Mouse (Mus musculus) limb, embryonic 13.5 days (tissue): Measurements from ENCODE around the gene Erv3. TPM values are rescaled to one million over a fixed set of nuclear protein-coding genes. Genes with fewer than 3 reads are reported as not detected.

Source experiments
- ATAC-seq: fragments of 200-750 bp; cut with Nextera tagmentation; 2 replicates; pipeline ENCODE4 v1.8.0; 2017; ENCODE audit warnings: low read depth, moderate number of reproducible peaks, moderate TSS enrichment; ENCODE audit not compliant: low FRiP score
- H3K27ac ChIP-seq: fragments of 300-500 bp; sonication (generic); 2 replicates; pipeline ENCODE4 v1.5.1; 2015; ENCODE audit warnings: inconsistent platforms, mild to moderate bottlenecking, moderate library complexity
- H3K27me3 ChIP-seq: fragments of 300-500 bp; sonication (generic); 2 replicates; pipeline ENCODE4 v1.6.1; 2015; ENCODE audit warnings: mild to moderate bottlenecking, inconsistent platforms
- H3K36me3 ChIP-seq: fragments of 300-500 bp; sonication (generic); 2 replicates; pipeline ENCODE4 v1.6.1; 2015; ENCODE audit warnings: inconsistent platforms, mild to moderate bottlenecking, moderate library complexity
- H3K4me1 ChIP-seq: fragments of 300-500 bp; sonication (generic); 2 replicates; pipeline ENCODE4 v1.6.1; 2015; ENCODE audit warnings: inconsistent platforms
- H3K4me2 ChIP-seq: fragments of 300-500 bp; sonication (generic); replicated peaks from 2 replicates; pipeline ENCODE4 v1.6.1; 2015; ENCODE audit warnings: inconsistent platforms, mild to moderate bottlenecking, moderate library complexity
- H3K4me3 ChIP-seq: fragments of 300-500 bp; sonication (generic); 2 replicates; pipeline ENCODE4 v1.5.1; 2015; ENCODE audit warnings: moderate library complexity, mild to moderate bottlenecking, inconsistent platforms
- H3K9ac ChIP-seq: fragments of 300-500 bp; sonication (generic); 2 replicates; pipeline ENCODE4 v1.6.1; 2015; ENCODE audit warnings: mild to moderate bottlenecking, inconsistent platforms
- H3K9me3 ChIP-seq: fragments of 300-500 bp; sonication (generic); 2 replicates; pipeline ENCODE4 v1.6.1; 2016; ENCODE audit warnings: inconsistent platforms
- WGBS: fragments of 180-500 bp; shearing (Covaris S2); methylation state at CpG from one replicate; pipeline ENCODE4 v1.1.7; 2015; 5-methylcytosine and 5-hydroxymethylcytosine counted together
- polyA plus RNA-seq: library from polyadenylated mRNA; unstranded; fragments of >200 nt; fragmentation: Nextera tagmentation; extraction: Ambion mirVana; gene quantifications from 2 replicates; pipeline ENCODE4 v1.2.1, GENCODE M21; 2015

The Erv3 gene
- polyA plus RNA-seq, 1 experiment from 2014 or later, result not detected

DNA sequence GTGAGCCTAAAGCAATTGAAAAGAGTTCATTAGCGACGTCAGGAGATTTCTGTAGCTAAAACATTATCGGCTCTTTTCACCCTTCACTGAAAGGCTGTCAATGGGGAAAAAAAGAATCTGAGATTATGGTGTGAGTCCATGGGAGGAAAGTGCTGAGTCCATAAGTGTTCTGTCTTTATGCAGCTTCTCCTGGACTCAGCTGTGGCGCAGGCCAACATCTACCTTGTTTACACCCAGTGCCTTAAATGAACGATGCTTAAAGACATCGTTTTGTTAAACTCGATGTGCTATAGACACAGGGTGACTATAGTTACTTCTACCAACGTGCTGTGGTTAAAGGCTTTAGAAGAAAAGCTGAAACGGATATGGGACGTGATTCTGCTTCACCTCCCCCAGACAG, 45.2 kb downstream of the Erv3 start:
- Histone ChIP-seq H3K27ac (no peak overlapping the region), H3K4me2 (no peak overlapping the region), H3K9ac (no peak overlapping the region), H3K27me3 (peaks cover 23% of the 10 kb centered on the region), H3K9me3 (no peaks in the 10 kb centered on the region), H3K4me1 (no peaks in the 10 kb centered on the region), H3K4me3 (no peak overlapping the region), H3K36me3 (no peaks in the 10 kb centered on the region)
- 80% methylated on average over 10 of the region's 10 CpGs for WGBS
- no peak for ATAC-seq

DNA sequence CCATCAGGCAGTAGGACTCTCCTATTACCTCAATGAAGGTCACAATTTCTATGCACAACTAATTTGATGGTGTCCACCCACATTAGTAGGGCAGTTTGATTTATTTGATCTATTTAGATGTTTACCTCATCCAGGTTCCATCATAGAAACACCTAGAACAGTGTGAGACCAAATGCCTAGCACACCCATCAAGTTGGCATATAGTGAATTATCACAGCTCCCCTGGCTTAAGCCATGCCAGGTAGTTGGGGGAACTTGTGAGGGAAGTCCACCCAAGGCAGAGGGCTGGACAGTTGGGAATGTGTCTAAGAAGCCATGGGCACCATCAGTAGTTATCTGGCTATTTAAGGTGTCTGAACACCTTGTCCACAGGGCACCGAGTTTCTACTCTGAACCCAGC, 46.1 kb downstream of the Erv3 start:
- Histone ChIP-seq H3K9me3 (no peaks in the 10 kb centered on the region), H3K36me3 (no peaks in the 10 kb centered on the region), H3K9ac (no peak overlapping the region), H3K4me2 (no peak overlapping the region), H3K4me1 (peaks cover 7% of the 10 kb centered on the region), H3K27ac (no peak overlapping the region), H3K27me3 (peaks cover 23% of the 10 kb centered on the region), H3K4me3 (no peak overlapping the region)
- no peak for ATAC-seq
- WGBS, result 67% methylated on average over 1 of the region's 1 CpGs

DNA sequence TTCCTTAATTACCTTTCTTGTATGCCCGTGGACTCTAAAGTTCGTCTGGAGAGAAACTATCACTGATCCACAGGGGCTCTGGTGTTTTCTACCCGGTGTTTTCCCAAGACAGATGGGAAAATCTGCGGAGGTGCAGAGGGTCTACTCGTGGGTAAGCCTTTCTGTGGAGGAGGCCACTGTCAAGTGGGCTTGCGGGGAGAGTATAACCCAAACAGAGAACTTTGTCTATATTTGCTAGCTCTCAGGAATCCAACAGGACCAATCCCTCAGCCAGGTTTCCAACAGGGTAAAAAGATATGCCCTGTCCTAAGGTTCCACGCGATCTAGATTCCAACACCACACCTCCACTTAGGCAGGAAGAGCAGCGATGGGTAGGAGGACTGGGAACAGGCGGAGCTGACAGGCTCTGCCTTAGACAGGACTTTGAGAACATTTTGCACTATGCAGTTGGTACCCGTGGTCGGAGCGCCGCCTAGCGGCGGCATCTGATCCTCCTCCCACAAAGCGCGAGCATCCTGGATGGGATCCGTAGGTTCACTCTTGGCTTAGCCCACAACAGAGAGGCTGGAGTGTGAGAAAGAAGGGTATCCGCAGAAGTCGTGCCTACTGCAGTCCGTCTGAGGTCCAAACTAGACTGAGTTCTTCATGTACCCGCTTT, 46.9 kb downstream of the Erv3 start:
- peaks cover 23% of the 10 kb centered on the region for H3K27me3 ChIP-seq
- no peaks in the 10 kb centered on the region for H3K9me3 ChIP-seq
- H3K9ac ChIP-seq, result no peak overlapping the region
- H3K4me2 ChIP-seq, result no peak overlapping the region
- H3K4me1 ChIP-seq, result peaks cover 9% of the 10 kb centered on the region
- ATAC-seq, result peak; percentile 88
- H3K4me3 ChIP-seq, result no peak overlapping the region
- H3K27ac ChIP-seq, result no peak overlapping the region
- 18% methylated on average over 23 of the region's 23 CpGs for WGBS
- no peaks in the 10 kb centered on the region for H3K36me3 ChIP-seq

DNA sequence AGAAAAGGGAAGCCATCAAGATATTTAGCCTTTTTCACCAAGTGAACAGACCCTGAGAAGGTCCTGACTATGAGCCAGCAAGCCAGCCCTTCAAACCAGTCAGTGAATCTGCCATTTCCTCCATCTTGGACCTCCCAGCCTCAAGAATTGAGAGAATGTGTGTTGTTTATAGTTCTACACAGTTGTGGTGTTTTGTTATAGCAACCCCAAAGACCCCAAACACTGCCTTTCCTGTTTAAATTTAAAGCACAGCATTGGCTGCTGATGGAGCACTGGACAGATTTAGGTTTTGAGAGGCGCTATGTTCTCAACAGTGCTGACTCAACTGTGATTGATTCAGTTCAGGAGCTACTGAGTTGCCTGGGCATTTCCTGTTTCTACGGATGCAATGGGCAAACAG, 47.9 kb downstream of the Erv3 start:
- peaks cover 23% of the 10 kb centered on the region for H3K27me3 ChIP-seq
- no peak overlapping the region for H3K9ac ChIP-seq
- WGBS, result 78% methylated on average over 2 of the region's 2 CpGs
- H3K36me3 ChIP-seq, result no peaks in the 10 kb centered on the region
- H3K4me2 ChIP-seq, result no peak overlapping the region
- no peak overlapping the region for H3K27ac ChIP-seq
- H3K4me1 ChIP-seq, result peaks cover 9% of the 10 kb centered on the region
- no peak for ATAC-seq
- H3K9me3 ChIP-seq, result no peaks in the 10 kb centered on the region
- no peak overlapping the region for H3K4me3 ChIP-seq

DNA sequence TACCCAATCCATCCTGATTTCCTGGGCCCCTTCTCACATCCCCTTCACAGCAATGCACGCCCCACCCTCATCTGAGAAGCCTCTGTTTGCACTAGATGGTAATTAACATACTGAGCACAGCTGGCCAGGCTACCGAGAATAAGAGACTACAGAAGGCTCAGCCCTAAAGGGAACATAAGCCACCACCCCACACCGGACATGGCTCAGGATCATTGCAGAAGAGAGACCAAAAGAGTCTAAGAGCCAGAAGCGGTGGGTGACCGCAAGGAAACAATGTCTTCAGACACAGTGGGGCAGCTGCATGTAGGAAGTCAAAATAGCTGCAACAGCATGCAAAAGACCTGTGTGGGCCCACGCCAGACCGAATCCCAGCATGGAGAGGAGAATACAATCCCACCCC, 50.7 kb downstream of the Erv3 start:
- Histone ChIP-seq H3K4me3 (no peak overlapping the region), H3K36me3 (no peaks in the 10 kb centered on the region), H3K4me2 (peak overlapping the region; percentile 31; the same call in 1 of the 2 replicates), H3K27ac (no peak overlapping the region), H3K4me1 (peaks cover 9% of the 10 kb centered on the region), H3K9ac (no peak overlapping the region), H3K27me3 (peaks cover 13% of the 10 kb centered on the region), H3K9me3 (no peaks in the 10 kb centered on the region)
- no peak for ATAC-seq
- WGBS, result 48% methylated on average over 7 of the region's 7 CpGs

DNA sequence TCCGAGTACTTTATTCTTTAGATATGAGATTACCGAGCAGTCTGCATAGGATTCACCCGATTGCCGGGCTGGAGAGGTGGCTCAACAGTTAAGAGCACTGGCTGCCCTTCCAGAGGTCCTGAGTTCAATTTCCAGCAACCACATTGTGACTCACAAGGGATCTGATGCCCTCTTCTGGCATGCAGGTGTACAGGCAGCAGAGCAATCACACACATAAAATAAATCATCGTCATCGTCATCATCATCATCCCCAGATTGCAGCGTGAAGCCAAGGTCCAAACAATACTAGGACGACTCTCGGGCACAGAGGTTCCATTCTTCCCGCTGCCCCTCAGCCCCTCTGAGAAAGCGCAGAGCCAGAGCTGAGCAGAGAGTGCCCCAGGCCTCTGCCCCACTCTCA, 51.9 kb downstream of the Erv3 start:
- H3K4me3 ChIP-seq, result no peak overlapping the region
- H3K9ac ChIP-seq, result no peak overlapping the region
- H3K27me3 ChIP-seq, result 0 out of 2 replicates have a peak, but pooled peaks cover 3% of the 10 kb centered on the region
- no peak overlapping the region for H3K4me2 ChIP-seq
- ATAC-seq, result no peak
- H3K27ac ChIP-seq, result no peak overlapping the region
- 66% methylated on average over 11 of the region's 11 CpGs for WGBS
- H3K9me3 ChIP-seq, result no peaks in the 10 kb centered on the region
- H3K4me1 ChIP-seq, result peaks cover 9% of the 10 kb centered on the region
- no peaks in the 10 kb centered on the region for H3K36me3 ChIP-seq

DNA sequence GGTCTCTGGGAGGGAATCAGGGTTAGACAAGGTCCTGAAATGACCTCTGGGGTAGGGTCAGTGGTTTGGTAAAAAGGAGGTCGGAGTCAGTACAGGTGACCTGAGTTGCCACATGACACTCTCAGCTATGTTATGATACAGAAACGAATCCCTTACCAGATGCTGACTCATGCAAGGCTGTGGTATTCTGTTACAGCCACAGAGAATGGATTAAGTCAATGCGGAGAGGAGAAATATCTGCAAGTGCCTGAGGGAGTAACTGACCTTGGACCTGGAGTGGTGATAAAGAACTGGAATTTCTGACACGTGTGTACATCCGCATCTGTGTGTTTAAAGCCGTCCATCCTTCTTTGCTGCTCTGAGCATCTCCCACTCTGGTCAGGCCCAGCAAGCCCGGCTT, 52.7 kb downstream of the Erv3 start:
- Histone ChIP-seq H3K36me3 (no peaks in the 10 kb centered on the region), H3K4me2 (no peak overlapping the region), H3K27me3 (no peaks in the 10 kb centered on the region), H3K27ac (no peak overlapping the region), H3K4me3 (no peak overlapping the region), H3K4me1 (peaks cover 9% of the 10 kb centered on the region), H3K9ac (no peak overlapping the region), H3K9me3 (no peaks in the 10 kb centered on the region)
- WGBS, result 66% methylated on average over 7 of the region's 7 CpGs
- ATAC-seq, result no peak

DNA sequence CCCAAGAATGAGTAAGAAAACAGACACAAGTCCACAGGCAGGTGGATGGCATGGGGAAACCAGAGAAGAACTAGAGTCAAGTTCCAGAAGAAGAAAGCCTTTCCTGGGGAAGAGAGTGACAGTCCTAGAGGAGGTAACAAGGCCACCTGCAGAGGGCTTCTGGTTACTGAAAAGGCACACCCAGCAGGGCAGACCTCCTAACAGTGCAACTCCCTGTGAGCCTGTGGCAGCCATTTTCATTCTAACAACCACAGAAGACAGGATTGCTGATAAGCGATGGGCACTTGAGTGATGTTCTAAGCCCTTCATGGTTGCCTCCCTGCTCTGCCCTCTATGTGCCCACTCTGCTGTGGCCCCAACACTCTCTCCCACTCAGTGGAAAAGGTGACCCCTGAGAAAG, 54.2 kb downstream of the Erv3 start:
- no peaks in the 10 kb centered on the region for H3K36me3 ChIP-seq
- H3K27ac ChIP-seq, result no peak overlapping the region
- no peaks in the 10 kb centered on the region for H3K9me3 ChIP-seq
- 72% methylated on average over 1 of the region's 1 CpGs for WGBS
- H3K4me2 ChIP-seq, result no peak overlapping the region
- no peak for ATAC-seq
- peaks cover 9% of the 10 kb centered on the region for H3K4me1 ChIP-seq
- H3K9ac ChIP-seq, result no peak overlapping the region
- no peak overlapping the region for H3K4me3 ChIP-seq
- H3K27me3 ChIP-seq, result no peaks in the 10 kb centered on the region

DNA sequence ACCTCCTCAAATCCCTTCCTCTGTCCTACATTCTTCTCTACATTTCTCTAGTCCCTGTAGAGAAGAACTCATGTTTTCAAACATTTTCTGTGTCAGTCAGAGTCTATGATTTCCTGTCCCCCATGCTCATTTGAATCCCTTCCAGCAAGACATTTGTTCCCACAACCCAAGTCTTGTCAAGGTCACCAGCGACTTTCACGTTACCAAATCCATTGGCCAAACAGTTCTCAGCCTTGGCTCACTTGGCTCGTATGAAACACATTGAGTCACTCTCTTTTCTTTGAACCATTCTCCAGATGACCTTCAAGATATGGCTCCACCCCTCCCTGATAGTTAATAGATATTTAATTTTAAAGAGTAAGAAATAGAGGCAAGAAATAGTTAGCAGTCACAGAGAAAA, 55.7 kb downstream of the Erv3 start:
- H3K4me3 ChIP-seq, result no peak overlapping the region
- peaks cover 5% of the 10 kb centered on the region for H3K4me1 ChIP-seq
- no peaks in the 10 kb centered on the region for H3K36me3 ChIP-seq
- no peaks in the 10 kb centered on the region for H3K9me3 ChIP-seq
- no peaks in the 10 kb centered on the region for H3K27me3 ChIP-seq
- WGBS, result 81% methylated on average over 3 of the region's 3 CpGs
- H3K4me2 ChIP-seq, result no peak overlapping the region
- no peak overlapping the region for H3K9ac ChIP-seq
- no peak overlapping the region for H3K27ac ChIP-seq
- no peak for ATAC-seq

Other genes with a start within 250 kb of the Erv3 start
- 53.3 and 56.0 TPM in 2 replicates for gene Prnp, start 50.2 kb upstream of the Erv3 start, polyA plus RNA-seq
- not detected in 2 replicates for gene Prn, start 50.2 kb upstream of the Erv3 start, polyA plus RNA-seq
- 36.8 and 42.1 TPM in 2 replicates for gene Prnd, start 91.1 kb upstream of the Erv3 start, polyA plus RNA-seq
- 7.0 and 9.5 TPM in 2 replicates for gene Rassf2, start 170.5 kb upstream of the Erv3 start, polyA plus RNA-seq